Mouse (Mus musculus) lung, embryonic 14.5 days (tissue): ENCODE data around the gene Ccnj. TPM values are rescaled to one million over a fixed set of nuclear protein-coding genes. Genes with fewer than 3 reads are reported as not detected.

Experiments used
- ATAC-seq: fragments of 200-750 bp; cut with Nextera tagmentation; 2 replicates; pipeline ENCODE4 v1.8.0; 2017; ENCODE audit warnings: mild to moderate bottlenecking, moderate TSS enrichment, moderate library complexity; ENCODE audit not compliant: insufficient read depth
- DNase-seq: peaks from one replicate; pipeline ENCODE4 v3.0.0-alpha.2; 2015
- H3K27ac ChIP-seq: fragments of 300-500 bp; sonication (generic); 2 replicates; pipeline ENCODE4 v1.5.1; 2014; ENCODE audit warnings: low read depth, mild to moderate bottlenecking, moderate library complexity
- H3K27me3 ChIP-seq: fragments of 300-500 bp; sonication (generic); 2 replicates; pipeline ENCODE4 v1.6.1; 2014; ENCODE audit warnings: low read length, control low read depth; ENCODE audit not compliant: insufficient read depth
- H3K36me3 ChIP-seq: fragments of 300-500 bp; sonication (generic); 2 replicates; pipeline ENCODE4 v1.6.1; 2014; ENCODE audit warnings: control low read depth; ENCODE audit not compliant: insufficient read depth
- H3K4me1 ChIP-seq: fragments of 300-500 bp; sonication (generic); 2 replicates; pipeline ENCODE4 v1.6.1; 2014; ENCODE audit warnings: antibody characterized with exemption, control low read depth; ENCODE audit not compliant: insufficient read depth
- H3K4me2 ChIP-seq: fragments of 300-500 bp; sonication (generic); 2 replicates; pipeline ENCODE4 v1.6.1; 2014; ENCODE audit warnings: mild to moderate bottlenecking
- H3K4me3 ChIP-seq: fragments of 300-500 bp; sonication (generic); 2 replicates; pipeline ENCODE4 v1.5.1; 2014; ENCODE audit warnings: low read depth, low read length
- H3K9ac ChIP-seq: fragments of 300-500 bp; sonication (generic); 2 replicates; pipeline ENCODE4 v1.6.1; 2014
- H3K9me3 ChIP-seq: fragments of 300-500 bp; sonication (generic); 2 replicates; pipeline ENCODE4 v1.6.1; 2016; ENCODE audit warnings: low read depth, low read length, control low read depth
- CTCF ChIP-seq: IDR thresholded peaks from 2 replicates; pipeline ENCODE4 v1.5.1; 2016; ENCODE audit warnings: antibody characterized with exemption, low read depth
- WGBS: fragments of 180-500 bp; shearing (Covaris S2); extraction: QIAGEN DNeasy Blood & Tissue Kit; methylation state at CpG from one replicate; pipeline ENCODE4 v1.1.7; 2014; 5-methylcytosine and 5-hydroxymethylcytosine counted together
- microRNA-seq: library from miRNA; unstranded; fragments of <30 nt; microRNA quantifications from one replicate; pipeline ENCODE4, GENCODE M21; 2016; ENCODE audit warnings: borderline number of aligned reads
- polyA plus RNA-seq: library from polyadenylated mRNA; unstranded; fragments of >200 nt; fragmentation: Nextera tagmentation; extraction: Ambion mirVana; gene quantifications from 2 replicates; pipeline ENCODE4 v1.2.1, GENCODE M21; 2014

The Ccnj gene
- polyA plus RNA-seq, 1 experiment from 2014 or later, result 13.0 TPM

DNA sequence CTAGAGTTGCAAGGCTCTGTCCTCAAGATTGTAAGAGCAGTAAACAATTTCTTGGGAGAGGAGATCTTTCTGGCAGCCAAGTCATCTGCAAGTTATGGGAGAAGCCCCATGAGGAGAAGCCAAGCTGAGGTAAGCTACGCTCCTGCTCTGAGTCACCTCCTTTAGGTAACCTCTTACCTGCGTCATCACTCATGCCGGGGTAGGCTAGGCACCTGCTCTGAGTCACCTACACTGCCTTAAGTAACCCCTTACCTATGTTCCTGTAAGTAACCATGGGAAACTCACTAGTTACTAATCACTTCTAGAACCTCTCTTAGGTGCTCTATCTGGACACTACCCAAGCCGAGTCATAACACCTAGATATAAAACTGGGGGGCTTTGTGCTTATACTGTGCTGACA, 50.6 kb downstream of the Ccnj start:
- TF ChIP-seq CTCF, result no peak
- Histone ChIP-seq H3K27me3 (peaks cover 32% of the 10 kb centered on the region; the same call in 1 of the 2 replicates), H3K4me1 (no peaks in the 10 kb centered on the region), H3K9ac (no peak overlapping the region), H3K4me2 (no peak overlapping the region), H3K9me3 (no peaks in the 10 kb centered on the region), H3K27ac (no peak overlapping the region), H3K4me3 (no peak overlapping the region), H3K36me3 (no peaks in the 10 kb centered on the region)
- ATAC-seq, result no peak
- no peak for DNase-seq
- 80% methylated on average over 4 of the region's 4 CpGs for WGBS

- no peaks in the 10 kb centered on the region for H3K4me1 ChIP-seq
- WGBS, result 81% methylated on average over 1 of the region's 1 CpGs
- no peak for TF ChIP-seq CTCF
- no peak overlapping the region for H3K9ac ChIP-seq
- no peaks in the 10 kb centered on the region for H3K36me3 ChIP-seq
- ATAC-seq (no peak), DNase-seq (no peak)
- H3K4me3 ChIP-seq, result no peak overlapping the region
- no peak overlapping the region for H3K4me2 ChIP-seq
- H3K27me3 ChIP-seq, result peaks cover 30% of the 10 kb centered on the region
- H3K27ac ChIP-seq, result no peak overlapping the region
- H3K9me3 ChIP-seq, result no peaks in the 10 kb centered on the region
These were observed 57.8 kb downstream of the Ccnj start for GRCm38 (mm10) chr19:40888887-40889286.

- Histone ChIP-seq H3K9ac (peak overlapping the region; percentile 78), H3K4me2 (peak overlapping the region; percentile 67), H3K9me3 (no peaks in the 10 kb centered on the region), H3K27me3 (0 out of 2 replicates have a peak, but pooled peaks cover 13% of the 10 kb centered on the region), H3K36me3 (0 out of 2 replicates have a peak, but pooled peaks cover 1% of the 10 kb centered on the region), H3K4me3 (peak overlapping the region; percentile 75), H3K27ac (peak overlapping the region; percentile 97), H3K4me1 (no peaks in the 10 kb centered on the region)
- 47% methylated on average over 21 of the region's 21 CpGs for WGBS
- no peak for TF ChIP-seq CTCF
- ATAC-seq (no peak), DNase-seq (peak; percentile 2)
These were observed 63.0 kb downstream of the Ccnj start for GRCm38 (mm10) chr19:40894071-40894506.

GRCm38 (mm10) chr19:40894519-40895392, 63.7 kb downstream of the Ccnj start, which contains the start of gene Zfp518a:
TSS of gene Zfp518a (plus strand) at chr19:40894705.
- H3K9me3 ChIP-seq, result no peaks in the 10 kb centered on the region
- peak within 1 kb of the TSS; percentile 67 for H3K4me2 ChIP-seq
- 0 out of 2 replicates have a peak, but pooled peaks cover 13% of the 10 kb centered on the region for H3K27me3 ChIP-seq
- 0 out of 2 replicates have a peak, but pooled peaks cover 7% of the 10 kb centered on the region for H3K36me3 ChIP-seq
- TF ChIP-seq CTCF, result no peak
- H3K27ac ChIP-seq, result peak within 1 kb of the TSS; percentile 97
- peak; percentile 96 for DNase-seq
- under 1% methylated on average over 89 of the region's 89 CpGs for WGBS
- H3K4me3 ChIP-seq, result peak within 1 kb of the TSS; percentile 75
- peak; percentile 90 for ATAC-seq
- no peaks in the 10 kb centered on the region for H3K4me1 ChIP-seq
- peak within 1 kb of the TSS; percentile 78 for H3K9ac ChIP-seq

DNA sequence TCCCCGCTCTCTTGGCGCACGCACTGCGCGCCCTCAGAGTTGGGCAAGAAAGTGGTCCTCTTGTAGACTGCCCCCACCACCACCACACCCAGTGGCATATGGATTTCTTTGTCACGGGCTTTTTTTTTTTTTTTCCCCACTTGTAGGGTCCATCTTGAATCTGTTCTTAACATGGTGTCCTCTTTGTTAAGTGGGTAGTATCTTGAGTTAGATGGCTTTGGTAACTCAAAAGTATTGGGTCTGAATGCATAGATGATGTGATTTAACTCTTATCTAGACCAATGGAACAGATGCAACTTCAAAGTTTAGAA, 64.3 kb downstream of the Ccnj start:
- Histone ChIP-seq H3K9me3 (no peaks in the 10 kb centered on the region), H3K4me2 (peak overlapping the region; percentile 67), H3K9ac (peak overlapping the region; percentile 78), H3K27ac (peak overlapping the region; percentile 97), H3K27me3 (0 out of 2 replicates have a peak, but pooled peaks cover 11% of the 10 kb centered on the region), H3K4me1 (no peaks in the 10 kb centered on the region), H3K36me3 (0 out of 2 replicates have a peak, but pooled peaks cover 7% of the 10 kb centered on the region), H3K4me3 (peak overlapping the region; percentile 75)
- no peak for DNase-seq
- 7% methylated on average over 6 of the region's 6 CpGs for WGBS
- TF ChIP-seq CTCF, result no peak
- ATAC-seq, result no peak

Small RNA genes within 50 kb of the gene (microRNA-seq; reads per million reads assigned to microRNA genes)
- gene Mir8092, result 0.71 reads per million

Other genes with a start within 250 kb of the Ccnj start
- gene Aldh18a1, start 242.8 kb upstream of the Ccnj start, polyA plus RNA-seq, result 70.1 TPM in 2 replicates
- gene Tctn3, start 219.0 kb upstream of the Ccnj start, polyA plus RNA-seq, result 10.4 and 11.2 TPM in 2 replicates
- 12.7 and 15.4 TPM in 2 replicates for gene Entpd1, start 218.9 kb upstream of the Ccnj start, polyA plus RNA-seq
- gene Cc2d2b, start 82.5 kb upstream of the Ccnj start, polyA plus RNA-seq, result not detected in 2 replicates
- gene Zfp518a, start 63.4 kb downstream of the Ccnj start, polyA plus RNA-seq, result 14.5 and 15.6 TPM in 2 replicates
- gene Blnk, start 163.3 kb downstream of the Ccnj start, polyA plus RNA-seq, result 0.83 and 1.2 TPM in 2 replicates
- gene Dntt, start 198.0 kb downstream of the Ccnj start, polyA plus RNA-seq, result 0.18 TPM in 1 of 2 replicates, not detected in the other
- gene Opalin, start 245.8 kb downstream of the Ccnj start, polyA plus RNA-seq, result not detected in 2 replicates